Comparison of ENCODE assay signal across 8 mouse cellular contexts in the genomic region with DNA sequence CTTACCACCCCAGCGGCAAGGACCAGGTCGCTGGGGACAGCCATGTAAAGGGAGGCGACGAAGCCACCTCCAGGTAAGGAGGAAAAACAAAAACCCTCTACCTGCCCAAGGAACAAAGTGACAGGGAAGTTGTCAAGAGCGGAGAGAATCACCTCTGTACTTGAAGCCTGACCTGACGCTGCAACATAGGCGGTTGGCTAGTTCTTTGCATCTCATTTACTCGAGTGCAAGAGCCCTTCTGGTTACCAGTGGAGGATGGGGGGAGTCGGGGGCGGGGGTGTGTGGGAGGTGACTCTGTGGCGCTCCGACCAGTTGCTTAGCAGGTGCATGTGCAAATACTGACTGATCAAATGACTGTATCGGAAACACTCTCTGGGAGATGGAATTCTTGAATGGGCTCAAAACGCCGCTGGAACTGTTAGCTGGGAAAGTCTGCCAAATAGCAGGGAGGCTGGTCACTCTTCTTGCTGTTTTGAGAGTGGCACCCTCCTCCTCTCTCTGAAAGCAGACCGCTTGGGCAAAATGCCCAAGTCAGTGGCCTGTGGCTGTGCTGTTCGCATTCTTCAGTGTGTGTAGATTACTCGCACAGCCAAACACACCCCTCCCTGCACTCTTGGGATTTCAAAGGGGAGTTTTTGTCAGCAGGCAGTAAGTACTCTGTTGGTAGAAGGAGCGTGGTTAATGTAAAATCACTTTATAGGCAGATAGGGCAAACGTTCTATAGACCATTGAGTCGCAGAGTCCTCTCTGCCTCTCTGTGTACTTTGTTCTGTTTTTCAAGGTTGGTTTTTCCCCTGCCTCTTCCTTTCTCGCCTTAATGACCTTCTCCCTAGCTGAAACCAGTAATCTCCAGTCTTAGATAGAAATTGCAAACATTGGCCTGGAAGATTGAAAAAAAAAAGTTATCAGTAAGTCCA. TPM values are rescaled to one million over a fixed set of nuclear protein-coding genes. Genes with fewer than 3 reads are reported as not detected.
DNase-seq lines count a peak whose midpoint lies in the region; ATAC-seq and TF ChIP-seq lines count a peak whose summit lies in the region.

No protein-coding gene starts in this region.

- H3K27me3 ChIP-seq in heart, embryonic 14.5 days (ENCODE audit: control insufficient read depth, insufficient read depth, low read length) = no peaks in the 10 kb centered on the region
- no peaks in the 10 kb centered on the region for H3K27me3 ChIP-seq in liver, embryonic 13.5 days
- H3K27me3 ChIP-seq in neural tube, embryonic 12.5 days (replicated peaks) = no peaks in the 10 kb centered on the region
- H3K27me3 ChIP-seq in stomach, postnatal 0 days (ENCODE audit: control insufficient read depth, insufficient read depth, low read length) = no peaks in the 10 kb centered on the region

- DNase-seq in CD4-positive helper T cell, adult 2 months (ENCODE audit: low read depth, low spot score) = peak; percentile 49
- DNase-seq in fibroblast of lung, adult 2 months (ENCODE audit: low read depth) = peak; percentile 91
- DNase-seq in kidney, postnatal 10 days = peak; percentile 91
- DNase-seq in liver, embryonic 13.5 days = no peak
- DNase-seq in stomach, postnatal 0 days (ENCODE audit: low spot score) = peak; percentile 86

- H3K4me1 ChIP-seq in bone marrow, adult 2 months (ENCODE audit: control insufficient read depth, insufficient read depth, low read length) = no peaks in the 10 kb centered on the region; the same call in 1 of the 2 replicates
- peaks cover 14 to 29% of the 10 kb centered on the region in 2 experiments for H3K4me1 ChIP-seq in heart, embryonic 14.5 days (ENCODE audit: control insufficient read depth in 2 of 2, insufficient read depth in 2 of 2, low read length in 2 of 2)
- H3K4me1 ChIP-seq in liver, embryonic 13.5 days (replicated peaks) = peaks cover 53% of the 10 kb centered on the region
- H3K4me1 ChIP-seq in neural tube, embryonic 12.5 days = peaks cover 8% of the 10 kb centered on the region
- peaks cover 3% of the 10 kb centered on the region; the same call in 1 of the 2 replicates for H3K4me1 ChIP-seq in stomach, postnatal 0 days (replicated peaks; ENCODE audit: control insufficient read depth, insufficient read depth)

- H3K9me3 ChIP-seq in heart, embryonic 14.5 days (ENCODE audit: control insufficient read depth, low read length) = no peaks in the 10 kb centered on the region
- H3K9me3 ChIP-seq in liver, embryonic 13.5 days (replicated peaks) = no peaks in the 10 kb centered on the region
- no peaks in the 10 kb centered on the region for H3K9me3 ChIP-seq in neural tube, embryonic 12.5 days
- H3K9me3 ChIP-seq in stomach, postnatal 0 days (ENCODE audit: control insufficient read depth, low read length) = no peaks in the 10 kb centered on the region

- H3K27ac ChIP-seq in bone marrow, adult 2 months (ENCODE audit: control insufficient read depth, insufficient read depth, low read depth, low read length, poor library complexity) = peak overlapping the region; percentile 52
- H3K27ac ChIP-seq in heart, embryonic 14.5 days (replicated peaks in 1 of 2; ENCODE audit: control insufficient read depth in 1 of 2, insufficient read depth in 1 of 2, low read depth in 2 of 2, low read length in 2 of 2) = peak overlapping the region; percentile 95 to 99
- H3K27ac ChIP-seq in liver, embryonic 13.5 days = peak overlapping the region; percentile 81
- H3K27ac ChIP-seq in neural tube, embryonic 12.5 days = peak overlapping the region; percentile 62; the same call in 1 of the 2 replicates
- peak overlapping the region; percentile 94 for H3K27ac ChIP-seq in stomach, postnatal 0 days (replicated peaks)

- peak overlapping the region; percentile 73 for H3K4me3 ChIP-seq in bone marrow, adult 2 months (replicated peaks; ENCODE audit: control insufficient read depth, low read depth, low read length)
- H3K4me3 ChIP-seq in heart, embryonic 14.5 days (ENCODE audit: control insufficient read depth in 1 of 2, insufficient read depth in 1 of 2, low read depth in 1 of 2, low read length in 2 of 2) = peak overlapping the region; percentile 74 to 76
- H3K4me3 ChIP-seq in liver, embryonic 13.5 days (replicated peaks) = peak overlapping the region; percentile 67
- H3K4me3 ChIP-seq in neural tube, embryonic 12.5 days = peak overlapping the region; percentile 51
- H3K4me3 ChIP-seq in stomach, postnatal 0 days (ENCODE audit: low read depth, low read length) = peak overlapping the region; percentile 61

- TF ChIP-seq CTCF in bone marrow, adult 2 months (IDR thresholded peaks at IDR 0.05; ENCODE audit: control insufficient read depth, insufficient read depth, low read length) = no peak
- TF ChIP-seq CTCF in stomach, postnatal 0 days (IDR thresholded peaks at IDR 0.05; ENCODE audit: low read depth) = peak; percentile 3; the same call in 1 of the 2 replicates

- no peak for TF ChIP-seq POLR2A in bone marrow, adult 2 months (IDR thresholded peaks at IDR 0.05; ENCODE audit: borderline replicate concordance, control insufficient read depth, low read depth, low read length)

- no peak for TF ChIP-seq EP300 in stomach, postnatal 0 days (optimal IDR thresholded peaks at IDR 0.05)

- peak; percentile 80 for ATAC-seq in heart, embryonic 14.5 days (ENCODE audit: insufficient number of reproducible peaks, insufficient read depth, low FRiP score, low read depth)
- peak; percentile 43 for ATAC-seq in liver, embryonic 13.5 days (ENCODE audit: low read depth)
- ATAC-seq in neural tube, embryonic 12.5 days (ENCODE audit: low FRiP score, low read depth) = peak; percentile 84
- ATAC-seq in stomach, postnatal 0 days (ENCODE audit: low FRiP score, low TSS enrichment) = peak; percentile 81

- under 1% methylated on average over 22 of the region's 22 CpGs for WGBS in bone marrow, adult 2 months
- WGBS in heart, embryonic 14.5 days = under 1% methylated on average over 22 of the region's 22 CpGs
- 1% methylated on average over 22 of the region's 22 CpGs for WGBS in liver, embryonic 13.5 days (ENCODE audit: insufficient replicate concordance)
- 2% methylated on average over 22 of the region's 22 CpGs for WGBS in neural tube, embryonic 12.5 days
- 2% methylated on average over 22 of the region's 22 CpGs for WGBS in stomach, postnatal 0 days

- peak overlapping the region; percentile 85 for H3K9ac ChIP-seq in heart, embryonic 14.5 days (ENCODE audit: low read length)
- H3K9ac ChIP-seq in liver, embryonic 13.5 days = peak overlapping the region; percentile 71
- peak overlapping the region; percentile 53 for H3K9ac ChIP-seq in neural tube, embryonic 12.5 days
- peak overlapping the region; percentile 63 for H3K9ac ChIP-seq in stomach, postnatal 0 days (ENCODE audit: low read length)

- no peaks in the 10 kb centered on the region for H3K36me3 ChIP-seq in heart, embryonic 14.5 days (ENCODE audit: control insufficient read depth, insufficient read depth, low read length)
- no peaks in the 10 kb centered on the region for H3K36me3 ChIP-seq in liver, embryonic 13.5 days
- H3K36me3 ChIP-seq in neural tube, embryonic 12.5 days = no peaks in the 10 kb centered on the region
- no peaks in the 10 kb centered on the region for H3K36me3 ChIP-seq in stomach, postnatal 0 days (ENCODE audit: control insufficient read depth, insufficient read depth, low read length)

- H3K4me2 ChIP-seq in heart, embryonic 14.5 days (ENCODE audit: low read length) = peak overlapping the region; percentile 80
- peak overlapping the region; percentile 79 for H3K4me2 ChIP-seq in liver, embryonic 13.5 days
- H3K4me2 ChIP-seq in neural tube, embryonic 12.5 days (replicated peaks) = peak overlapping the region; percentile 87
- H3K4me2 ChIP-seq in stomach, postnatal 0 days (replicated peaks; ENCODE audit: low read depth) = peak overlapping the region; percentile 80

RNA-seq across cellular contexts. Expression of a gene that starts 19.7 kb away (rescaled TPM):
- polyA plus RNA-seq in bone marrow, adult 2 months (2011; ENCODE audit: insufficient read depth, insufficient read length, low replicate concordance, missing spikeins) = 15.5 and 22.4 TPM in 2 replicates
- 44.3 and 44.9 TPM in 2 replicates for polyA plus RNA-seq in heart, embryonic 14.5 days (2014; fragmentation: Nextera tagmentation; extraction: Ambion mirVana)
- polyA plus RNA-seq in liver, embryonic 13.5 days (2015; fragmentation: Nextera tagmentation; extraction: Ambion mirVana) = 7.9 and 10.6 TPM in 2 replicates
- 11.9 and 15.4 TPM in 2 replicates for polyA plus RNA-seq in neural tube, embryonic 12.5 days (2016; fragmentation: Nextera tagmentation; extraction: Ambion mirVana)
- polyA plus RNA-seq in stomach, postnatal 0 days (2015; fragmentation: Nextera tagmentation; extraction: Ambion mirVana) = 15.1 and 16.1 TPM in 2 replicates
